Mouse (Mus musculus) kidney, embryonic 15.5 days (tissue): ENCODE measurements around the gene Cgas. TPM values are rescaled to one million over a fixed set of nuclear protein-coding genes. Genes with fewer than 3 reads are reported as not detected.

Source experiments
- ATAC-seq: fragments of 200-750 bp; cut with Nextera tagmentation; replicated peaks from 2 replicates; pipeline ENCODE4 v1.8.0; 2017; ENCODE audit warnings: moderate TSS enrichment; ENCODE audit not compliant: low FRiP score
- H3K27ac ChIP-seq: fragments of 300-500 bp; sonication (generic); 2 replicates; pipeline ENCODE4 v1.5.1; 2015; ENCODE audit warnings: mild to moderate bottlenecking, inconsistent platforms
- H3K27me3 ChIP-seq: fragments of 300-500 bp; sonication (generic); 2 replicates; pipeline ENCODE4 v1.6.1; 2015; ENCODE audit warnings: inconsistent platforms
- H3K36me3 ChIP-seq: fragments of 300-500 bp; sonication (generic); 2 replicates; pipeline ENCODE4 v1.6.1; 2015; ENCODE audit warnings: inconsistent platforms
- H3K4me1 ChIP-seq: fragments of 300-500 bp; sonication (generic); 2 replicates; pipeline ENCODE4 v1.6.1; 2015; ENCODE audit warnings: inconsistent platforms
- H3K4me2 ChIP-seq: fragments of 300-500 bp; sonication (generic); 2 replicates; pipeline ENCODE4 v1.6.1; 2015; ENCODE audit warnings: moderate library complexity, mild to moderate bottlenecking, inconsistent platforms
- H3K4me3 ChIP-seq: fragments of 300-500 bp; sonication (generic); replicated peaks from 2 replicates; pipeline ENCODE4 v1.5.1; 2015; ENCODE audit warnings: mild to moderate bottlenecking, inconsistent platforms
- H3K9ac ChIP-seq: fragments of 300-500 bp; sonication (generic); 2 replicates; pipeline ENCODE4 v1.6.1; 2015; ENCODE audit warnings: mild to moderate bottlenecking, inconsistent platforms
- H3K9me3 ChIP-seq: fragments of 300-500 bp; sonication (generic); replicated peaks from 2 replicates; pipeline ENCODE4 v1.6.1; 2016; ENCODE audit warnings: inconsistent platforms
- WGBS: fragments of 180-500 bp; shearing (Covaris S2); methylation state at CpG from one replicate; pipeline ENCODE4 v1.1.7; 2015; ENCODE audit warnings: mixed read lengths; 5-methylcytosine and 5-hydroxymethylcytosine counted together
- microRNA-seq: library from miRNA; unstranded; fragments of <30 nt; microRNA quantifications from one replicate; pipeline ENCODE4, GENCODE M21; 2016
- polyA plus RNA-seq: library from polyadenylated mRNA; unstranded; fragments of >200 nt; fragmentation: Nextera tagmentation; extraction: Ambion mirVana; gene quantifications from 2 replicates; pipeline ENCODE4 v1.2.1, GENCODE M21; 2015

Gene Cgas
- polyA plus RNA-seq, 1 experiment from 2014 or later = 2.8 TPM

- Histone ChIP-seq H3K27me3 (peaks cover 30% of the 10 kb centered on the region), H3K36me3 (no peaks in the 10 kb centered on the region), H3K9ac (no peak overlapping the region), H3K9me3 (no peaks in the 10 kb centered on the region), H3K4me3 (no peak overlapping the region), H3K4me2 (no peak overlapping the region), H3K27ac (no peak overlapping the region), H3K4me1 (peaks cover 7% of the 10 kb centered on the region)
- no peak for ATAC-seq
- WGBS = 73% methylated on average over 5 of the region's 5 CpGs
These were observed 42.5 kb downstream of the Cgas start for GRCm38 (mm10) chr9:78400570-78400969.

- ATAC-seq = no peak
- no peak overlapping the region for H3K27ac ChIP-seq
- 64% methylated on average over 9 of the region's 9 CpGs for WGBS
- no peaks in the 10 kb centered on the region for H3K36me3 ChIP-seq
- no peaks in the 10 kb centered on the region for H3K9me3 ChIP-seq
- H3K4me2 ChIP-seq = peak overlapping the region; percentile 82; the same call in 1 of the 2 replicates
- H3K4me1 ChIP-seq = peaks cover 12% of the 10 kb centered on the region
- H3K9ac ChIP-seq = no peak overlapping the region
- H3K4me3 ChIP-seq = no peak overlapping the region
- peaks cover 66% of the 10 kb centered on the region for H3K27me3 ChIP-seq
These were observed 46.5 kb downstream of the Cgas start for GRCm38 (mm10) chr9:78396517-78396916.

GRCm38 (mm10) chr9:78395630-78396351 lies 47.2 kb downstream of the Cgas start, which contains the start of gene Ddx43:
Ddx43 (plus strand) TSS chr9:78395777.
- Histone ChIP-seq H3K27ac (no peak within 1 kb of the TSS), H3K4me3 (peak within 1 kb of the TSS; percentile 47), H3K4me1 (peaks cover 12% of the 10 kb centered on the region), H3K9ac (peak within 1 kb of the TSS; percentile 36; the same call in 1 of the 2 replicates), H3K9me3 (no peaks in the 10 kb centered on the region), H3K36me3 (no peaks in the 10 kb centered on the region), H3K4me2 (peak within 1 kb of the TSS; percentile 82), H3K27me3 (peaks cover 69% of the 10 kb centered on the region)
- WGBS = 1% methylated on average over 77 of the region's 93 CpGs
- peak; percentile 94 for ATAC-seq

GRCm38 (mm10) chr9:78395244-78395629 lies 47.8 kb downstream of the Cgas start:
- Histone ChIP-seq H3K9me3 (no peaks in the 10 kb centered on the region), H3K4me2 (peak overlapping the region; percentile 82), H3K9ac (no peak overlapping the region), H3K4me1 (peaks cover 12% of the 10 kb centered on the region), H3K27me3 (peaks cover 69% of the 10 kb centered on the region), H3K36me3 (no peaks in the 10 kb centered on the region), H3K27ac (no peak overlapping the region), H3K4me3 (peak overlapping the region; percentile 47)
- WGBS = 35% methylated on average over 11 of the region's 11 CpGs
- peak; percentile 6; the same call in 1 of the 2 replicates for ATAC-seq

GRCm38 (mm10) chr9:78394602-78395001 lies 48.4 kb downstream of the Cgas start:
- Histone ChIP-seq H3K9ac (no peak overlapping the region), H3K4me3 (no peak overlapping the region), H3K27ac (no peak overlapping the region), H3K36me3 (no peaks in the 10 kb centered on the region), H3K27me3 (peaks cover 68% of the 10 kb centered on the region), H3K4me2 (no peak overlapping the region), H3K4me1 (peaks cover 12% of the 10 kb centered on the region), H3K9me3 (no peaks in the 10 kb centered on the region)
- ATAC-seq = no peak
- WGBS = 62% methylated on average over 7 of the region's 7 CpGs

- 83% methylated on average over 10 of the region's 10 CpGs for WGBS
- Histone ChIP-seq H3K9ac (no peak overlapping the region), H3K27me3 (peaks cover 66% of the 10 kb centered on the region), H3K4me2 (no peak overlapping the region), H3K27ac (no peak overlapping the region), H3K9me3 (no peaks in the 10 kb centered on the region), H3K36me3 (no peaks in the 10 kb centered on the region), H3K4me1 (peaks cover 12% of the 10 kb centered on the region), H3K4me3 (no peak overlapping the region)
- no peak for ATAC-seq
These were observed 49.3 kb downstream of the Cgas start for GRCm38 (mm10) chr9:78393741-78394140.

- no peak for ATAC-seq
- H3K4me2 ChIP-seq = no peak overlapping the region
- no peak overlapping the region for H3K9ac ChIP-seq
- peaks cover 33% of the 10 kb centered on the region for H3K27me3 ChIP-seq
- 49% methylated on average over 5 of the region's 5 CpGs for whole genome bisulfite sequencing
- H3K27ac ChIP-seq = no peak overlapping the region
- no peak overlapping the region for H3K4me3 ChIP-seq
- no peaks in the 10 kb centered on the region for H3K36me3 ChIP-seq
- no peaks in the 10 kb centered on the region for H3K4me1 ChIP-seq
- H3K9me3 ChIP-seq = no peaks in the 10 kb centered on the region
These were observed 53.1 kb downstream of the Cgas start for GRCm38 (mm10) chr9:78389981-78390380.

- ATAC-seq = no peak
- H3K4me2 ChIP-seq = no peak overlapping the region
- H3K4me1 ChIP-seq = no peaks in the 10 kb centered on the region
- H3K4me3 ChIP-seq = no peak overlapping the region
- WGBS = 85% methylated on average over 7 of the region's 7 CpGs
- no peak overlapping the region for H3K27ac ChIP-seq
- H3K36me3 ChIP-seq = no peaks in the 10 kb centered on the region
- H3K9me3 ChIP-seq = no peaks in the 10 kb centered on the region
- H3K27me3 ChIP-seq = 0 out of 2 replicates have a peak, but pooled peaks cover 5% of the 10 kb centered on the region
- no peak overlapping the region for H3K9ac ChIP-seq
These were observed 56.1 kb downstream of the Cgas start for GRCm38 (mm10) chr9:78386947-78387346.

GRCm38 (mm10) chr9:78385893-78386292 lies 57.1 kb downstream of the Cgas start:
- Histone ChIP-seq H3K4me1 (no peaks in the 10 kb centered on the region), H3K9ac (no peak overlapping the region), H3K4me3 (no peak overlapping the region), H3K27ac (no peak overlapping the region), H3K9me3 (no peaks in the 10 kb centered on the region), H3K4me2 (no peak overlapping the region), H3K27me3 (no peaks in the 10 kb centered on the region), H3K36me3 (no peaks in the 10 kb centered on the region)
- WGBS = 48% methylated on average over 3 of the region's 3 CpGs
- no peak for ATAC-seq

Small RNAs within 50 kb of the gene (microRNA-seq; reads per million reads assigned to microRNA genes)
- not detected for gene Gm26377

Other genes starting within 250 kb of the Cgas start
- 0.27 and 1.3 TPM in 2 replicates for gene Gsta1, start 212.6 kb downstream of the Cgas start, polyA plus RNA-seq
- 0.21 and 0.31 TPM in 2 replicates for gene Gm3776, start 186.1 kb downstream of the Cgas start, polyA plus RNA-seq
- gene Gm10639, start 153.3 kb downstream of the Cgas start, polyA plus RNA-seq = 13.8 and 18.2 TPM in 2 replicates
- gene Omt2a, start 128.4 kb downstream of the Cgas start, polyA plus RNA-seq = not detected in 2 replicates
- gene Omt2b, start 115.6 kb downstream of the Cgas start, polyA plus RNA-seq = not detected in 2 replicates
- 41.3 and 45.0 TPM in 2 replicates for gene Gsta2, start 87.4 kb downstream of the Cgas start, polyA plus RNA-seq
- not detected in 2 replicates for gene Dppa5a, start 75.1 kb downstream of the Cgas start, polyA plus RNA-seq
- gene Ooep, start 64.5 kb downstream of the Cgas start, polyA plus RNA-seq = 1.3 and 1.9 TPM in 2 replicates
- gene Ddx43, start 47.5 kb downstream of the Cgas start, polyA plus RNA-seq = 0.22 and 0.31 TPM in 2 replicates
- 26.7 and 27.9 TPM in 2 replicates for gene Mto1, start 5.0 kb upstream of the Cgas start, polyA plus RNA-seq
- gene Gm17324, start 5.5 kb upstream of the Cgas start, polyA plus RNA-seq = 0.55 and 1.4 TPM in 2 replicates
- gene Eef1a1, start 45.9 kb upstream of the Cgas start, polyA plus RNA-seq = 4,779 and 4,974 TPM in 2 replicates
- 17.8 and 18.0 TPM in 2 replicates for gene Slc17a5, start 144.8 kb upstream of the Cgas start, polyA plus RNA-seq
- gene Cd109, start 172.3 kb upstream of the Cgas start, polyA plus RNA-seq = 6.2 and 6.9 TPM in 2 replicates